Mouse (Mus musculus) forebrain, postnatal 0 days (tissue): Measurements from ENCODE around the gene Cyp3a44. TPM values are rescaled to one million over a fixed set of nuclear protein-coding genes. Genes with fewer than 3 reads are reported as not detected.
"Not testable (repeated sequence)": the region's sequence is repeated elsewhere in the genome, so short reads cannot be mapped to it uniquely, and the experiment has no call there.

Experiments used
- ATAC-seq: fragments of 200-750 bp; cut with Nextera tagmentation; 2 replicates; pipeline ENCODE4 v1.8.0; 2017; ENCODE audit warnings: mild to moderate bottlenecking, moderate library complexity
- DNase-seq: peaks from one replicate; pipeline ENCODE4 v3.0.0-alpha.2; 2015
- H3K27ac ChIP-seq: fragments of 300-500 bp; sonication (generic); 2 replicates; pipeline ENCODE4 v1.5.1; 2014; ENCODE audit warnings: low read depth, mild to moderate bottlenecking, antibody characterized with exemption, low read length, moderate library complexity, mixed read lengths
- H3K27me3 ChIP-seq: fragments of 300-500 bp; sonication (generic); 2 replicates; pipeline ENCODE4 v1.6.1; 2014; ENCODE audit warnings: mild to moderate bottlenecking, low read length, mixed read lengths; ENCODE audit not compliant: insufficient read depth
- H3K36me3 ChIP-seq: fragments of 300-500 bp; sonication (generic); 2 replicates; pipeline ENCODE4 v1.6.1; 2014; ENCODE audit warnings: mild to moderate bottlenecking, moderate library complexity; ENCODE audit not compliant: insufficient read depth
- H3K4me1 ChIP-seq: fragments of 300-500 bp; sonication (generic); 2 replicates; pipeline ENCODE4 v1.6.1; 2014; ENCODE audit warnings: antibody characterized with exemption; ENCODE audit not compliant: insufficient read depth
- H3K4me2 ChIP-seq: fragments of 300-500 bp; sonication (generic); 2 replicates; pipeline ENCODE4 v1.6.1; 2014; ENCODE audit warnings: low read depth, mild to moderate bottlenecking, moderate library complexity
- H3K4me3 ChIP-seq: fragments of 300-500 bp; sonication (generic); 2 replicates; pipeline ENCODE4 v1.5.1; 2014; ENCODE audit warnings: low read depth, low read length, mixed read lengths
- H3K9ac ChIP-seq: fragments of 300-500 bp; sonication (generic); 2 replicates; pipeline ENCODE4 v1.6.1; 2014; ENCODE audit warnings: mild to moderate bottlenecking
- H3K9me3 ChIP-seq: fragments of 300-500 bp; sonication (generic); 2 replicates; pipeline ENCODE4 v1.6.1; 2016; ENCODE audit warnings: low read length
- WGBS: fragments of 180-500 bp; shearing (Covaris S2); extraction: QIAGEN DNeasy Blood & Tissue Kit; methylation state at CpG from one replicate; pipeline ENCODE4 v1.1.7; 2014; 5-methylcytosine and 5-hydroxymethylcytosine counted together
- polyA plus RNA-seq: library from polyadenylated mRNA; unstranded; fragments of >200 nt; fragmentation: Nextera tagmentation; extraction: Ambion mirVana; gene quantifications from 2 replicates; pipeline ENCODE4 v1.2.1, GENCODE M21; 2015
- total RNA-seq: library from RNA; depleted of rRNA; stranded (reverse); fragments of >200 nt; gene quantifications from 2 replicates; pipeline ENCODE4 v1.2.3, GENCODE M21; 2014; rRNA removed

Gene Cyp3a44
- total RNA-seq (not detected in 2 replicates), polyA plus RNA-seq (not detected in 2 replicates)

DNA sequence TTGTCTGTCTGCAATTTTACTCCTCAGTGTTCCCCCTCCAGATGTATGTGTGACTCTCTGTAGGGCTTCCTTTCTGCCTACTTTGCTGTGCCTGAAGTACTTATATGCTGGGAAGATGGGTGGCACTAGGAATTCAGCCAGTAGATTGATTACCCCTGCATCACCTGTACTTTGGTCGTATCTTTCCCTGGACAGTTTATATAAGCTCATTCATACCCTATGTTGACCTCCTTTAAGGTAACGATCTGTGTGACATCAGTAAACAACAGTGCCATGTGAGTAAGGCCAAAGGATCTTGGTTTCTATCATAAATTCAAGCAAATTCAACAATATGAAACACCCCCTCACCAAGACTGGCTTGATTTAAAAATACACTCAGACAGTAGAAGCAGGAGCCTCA is at the start of gene Cyp3a44:
Cyp3a44 (minus strand) TSS at position 79 of the 400 bp plus-strand sequence.
- not testable (repeated sequence) for H3K9ac ChIP-seq, H3K27ac ChIP-seq, ATAC-seq, H3K4me3 ChIP-seq, H3K4me1 ChIP-seq, H3K27me3 ChIP-seq, H3K36me3 ChIP-seq, DNase-seq, H3K4me2 ChIP-seq, H3K9me3 ChIP-seq
- 69% methylated on average over 2 of the region's 2 CpGs for WGBS

DNA sequence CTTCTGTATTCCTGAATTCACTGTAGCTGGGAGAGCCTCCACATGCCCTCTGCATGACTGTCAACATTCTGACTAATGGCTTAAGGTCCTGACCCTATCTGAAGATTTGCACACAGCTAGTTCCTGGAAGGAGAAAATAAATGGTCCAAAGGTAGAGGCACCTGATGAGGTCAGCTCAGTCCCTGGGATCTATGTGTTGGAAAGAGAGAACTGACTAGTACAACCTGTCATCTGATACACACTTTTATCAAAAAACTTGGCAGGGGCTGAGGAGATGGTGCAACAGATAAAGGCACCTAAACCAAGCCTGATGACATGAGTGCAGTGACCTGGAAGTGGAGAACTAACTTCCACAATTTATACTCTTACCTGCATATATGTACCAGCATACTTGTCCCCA is 5.4 kb downstream of the Cyp3a44 start:
- not testable (repeated sequence) for H3K9me3 ChIP-seq, H3K9ac ChIP-seq, H3K4me3 ChIP-seq, H3K4me1 ChIP-seq, H3K27ac ChIP-seq, DNase-seq, ATAC-seq, H3K4me2 ChIP-seq, H3K36me3 ChIP-seq, H3K27me3 ChIP-seq

DNA sequence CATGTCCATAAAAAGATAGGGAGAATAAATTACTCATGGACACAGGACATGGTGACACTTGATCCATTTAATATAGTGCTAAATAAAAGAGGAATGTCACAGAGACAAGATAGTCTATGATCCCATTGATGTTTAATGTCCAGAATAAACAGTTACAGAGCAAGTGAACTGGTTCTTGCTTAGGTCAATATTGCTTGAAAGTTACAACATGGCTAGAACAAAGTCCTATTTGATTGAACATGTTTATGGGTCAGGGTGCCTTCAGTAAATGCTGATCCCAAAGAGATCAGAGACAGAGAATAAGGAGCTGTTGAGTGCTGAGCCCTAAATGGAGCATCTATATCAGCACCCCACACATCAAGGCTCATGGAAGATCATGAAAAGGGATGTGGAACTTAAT is 12.4 kb downstream of the Cyp3a44 start:
- H3K27me3 ChIP-seq, result not testable (repeated sequence)

DNA sequence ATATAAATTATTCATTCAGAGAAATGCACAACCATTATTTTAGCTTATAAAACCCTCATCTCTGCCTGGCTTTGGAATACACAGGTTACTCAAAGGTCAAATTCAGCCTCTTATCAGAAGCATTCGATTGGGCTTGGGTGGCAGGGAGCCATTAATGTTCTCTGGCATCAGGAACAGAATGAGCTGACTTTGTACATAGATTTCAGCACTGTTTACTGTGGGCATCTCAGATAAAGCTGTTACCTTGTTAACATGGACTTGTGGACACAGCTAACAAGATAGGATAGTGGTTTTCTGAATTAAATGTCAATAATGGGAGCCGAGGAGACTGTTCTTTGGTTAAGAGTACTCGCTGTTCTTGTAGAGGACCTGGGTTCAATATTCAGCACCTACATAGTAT is 68.2 kb downstream of the Cyp3a44 start:
- ATAC-seq, H3K4me1 ChIP-seq, H3K4me2 ChIP-seq, H3K9ac ChIP-seq, H3K36me3 ChIP-seq, H3K27ac ChIP-seq, DNase-seq, H3K27me3 ChIP-seq, H3K9me3 ChIP-seq, H3K4me3 ChIP-seq: not testable (repeated sequence)
- WGBS, result 77% methylated on average over 3 of the region's 3 CpGs

More for the DNA sequence above, 12.4 kb downstream of the Cyp3a44 start:
- H3K4me1 ChIP-seq, H3K4me3 ChIP-seq, H3K9me3 ChIP-seq, H3K9ac ChIP-seq, H3K27ac ChIP-seq, H3K4me2 ChIP-seq, ATAC-seq, H3K36me3 ChIP-seq, DNase-seq: not testable (repeated sequence)

Other genes starting within 250 kb of the Cyp3a44 start
- gene Cyp3a41b, start 221.1 kb downstream of the Cyp3a44 start, total RNA-seq, result not detected in 2 replicates
- gene Cyp3a41b, start 221.1 kb downstream of the Cyp3a44 start, polyA plus RNA-seq, result not detected in 2 replicates
- not detected in 2 replicates for gene Cyp3a41a, start 85.7 kb downstream of the Cyp3a44 start, total RNA-seq
- not detected in 2 replicates for gene Cyp3a41a, start 85.7 kb downstream of the Cyp3a44 start, polyA plus RNA-seq
- not detected in 2 replicates for gene Cyp3a11, start 74.1 kb upstream of the Cyp3a44 start, total RNA-seq
- not detected in 2 replicates for gene Cyp3a11, start 74.1 kb upstream of the Cyp3a44 start, polyA plus RNA-seq
- not detected in 2 replicates for gene Cyp3a25, start 203.7 kb upstream of the Cyp3a44 start, total RNA-seq
- gene Cyp3a25, start 203.7 kb upstream of the Cyp3a44 start, polyA plus RNA-seq, result not detected in 2 replicates